Mouse (Mus musculus) layer of hippocampus, postnatal 25 days (tissue): Measurements from ENCODE around the gene Hyal3. TPM values are rescaled to one million over a fixed set of nuclear protein-coding genes. Genes with fewer than 3 reads are reported as not detected.

ENCODE experiments used
- DNase-seq, 2 experiments: peaks; one replicate each; pipeline ENCODE4 v3.0.0; 2022; ENCODE audit warnings: mixed read lengths in 2 of 2, low spot score in 1 of 2; ENCODE audit errors: extremely low spot score in 1 of 2
- total RNA-seq, 2 experiments: library from RNA; stranded (reverse); gene quantifications; 2 replicates each; pipeline ENCODE4 v1.2.3; 2021

Gene Hyal3
- total RNA-seq, 2 experiments from 2014 or later, result 1.4 to 1.9 TPM

GRCm38 (mm10) chr9:107631311-107631826 lies 50.8 kb downstream of the Hyal3 start:
- DNase-seq, result no peak

DNA sequence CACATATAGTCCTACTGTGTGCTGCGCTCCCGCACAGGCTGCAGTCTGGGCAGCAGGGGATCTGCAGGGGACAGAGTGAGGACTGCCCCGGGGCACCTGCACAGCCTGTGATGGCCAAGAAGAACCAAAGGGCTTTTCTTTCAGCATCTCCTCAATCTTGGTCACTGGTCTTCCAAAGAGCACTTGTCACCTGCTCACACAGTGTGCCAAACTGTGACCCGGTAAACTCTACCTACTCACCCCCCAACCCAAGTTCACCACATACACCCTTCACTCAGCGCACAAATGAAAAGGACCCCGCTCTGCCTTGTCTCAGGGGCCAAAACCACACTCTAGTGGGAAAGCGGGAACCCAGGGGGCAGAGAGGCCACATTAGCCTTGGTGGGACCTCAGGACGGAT lies 51.2 kb downstream of the Hyal3 start:
- no peak for DNase-seq

GRCm38 (mm10) chr9:107632478-107632877 lies 51.9 kb downstream of the Hyal3 start:
- DNase-seq, result no peak

DNA sequence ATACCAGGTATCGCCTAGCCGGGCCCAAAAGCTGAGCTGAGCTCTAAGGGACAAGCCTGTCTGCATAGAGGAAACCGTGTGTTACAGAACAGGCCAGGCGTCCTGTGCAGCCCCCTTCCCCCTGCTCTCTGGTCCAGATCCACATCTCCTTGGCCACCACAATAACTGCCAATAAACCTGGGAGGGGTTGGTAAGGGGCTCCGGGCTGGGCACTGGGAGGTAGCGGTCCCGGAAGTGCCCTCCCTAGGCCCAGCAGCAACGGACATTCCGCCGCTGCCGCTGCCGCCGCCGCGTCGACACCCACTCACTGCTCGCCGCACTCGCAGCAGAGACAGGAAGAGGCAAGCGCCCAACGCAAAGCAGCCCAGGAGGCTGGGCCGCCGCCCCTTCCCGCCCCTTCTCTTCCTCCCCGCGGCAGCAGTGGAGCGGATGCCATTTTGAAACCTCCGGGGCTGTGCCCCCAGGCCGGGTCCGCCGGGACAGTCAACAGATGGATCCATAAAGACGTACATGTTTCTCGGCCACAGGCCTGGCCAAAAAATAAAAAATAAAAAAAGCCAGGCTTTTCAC lies 52.6 kb downstream of the Hyal3 start:
- DNase-seq, result peak; percentile 60 to 65

DNA sequence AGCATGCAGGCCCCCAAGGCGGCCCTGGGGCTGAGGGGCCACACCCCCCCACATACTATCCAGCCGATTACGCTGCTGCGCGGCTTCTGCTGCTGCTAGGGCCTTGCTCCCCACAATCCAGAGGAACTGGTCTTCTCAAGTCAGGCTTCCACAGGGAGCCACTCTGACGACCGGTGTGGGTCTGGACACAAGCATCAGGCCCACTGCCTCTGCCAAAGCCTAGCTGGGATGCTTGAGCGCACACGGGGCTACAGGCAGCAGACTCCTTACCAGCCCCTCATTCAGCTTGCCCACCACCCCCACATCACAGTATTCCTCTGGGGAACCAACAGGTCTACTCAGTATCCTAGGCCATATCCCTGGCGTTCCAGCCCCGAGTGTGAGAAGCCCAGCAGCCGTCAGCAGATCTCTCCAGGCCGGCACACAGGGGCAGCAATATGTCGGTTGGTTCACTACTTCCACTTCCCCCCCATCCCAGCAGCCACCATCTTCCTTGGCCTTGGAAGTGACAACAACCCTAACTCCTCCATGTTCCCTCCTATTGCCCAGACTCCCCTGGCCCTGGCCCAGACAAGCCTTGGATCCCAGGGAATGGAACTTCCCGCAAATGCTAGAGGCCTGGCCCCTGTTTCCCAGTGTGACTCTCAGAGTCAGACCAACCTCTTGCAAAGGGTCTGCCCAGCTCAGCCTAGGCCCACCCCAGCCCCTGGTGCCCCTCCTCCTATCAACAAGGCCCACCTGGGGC lies 53.2 kb downstream of the Hyal3 start:
- no peak for DNase-seq

DNA sequence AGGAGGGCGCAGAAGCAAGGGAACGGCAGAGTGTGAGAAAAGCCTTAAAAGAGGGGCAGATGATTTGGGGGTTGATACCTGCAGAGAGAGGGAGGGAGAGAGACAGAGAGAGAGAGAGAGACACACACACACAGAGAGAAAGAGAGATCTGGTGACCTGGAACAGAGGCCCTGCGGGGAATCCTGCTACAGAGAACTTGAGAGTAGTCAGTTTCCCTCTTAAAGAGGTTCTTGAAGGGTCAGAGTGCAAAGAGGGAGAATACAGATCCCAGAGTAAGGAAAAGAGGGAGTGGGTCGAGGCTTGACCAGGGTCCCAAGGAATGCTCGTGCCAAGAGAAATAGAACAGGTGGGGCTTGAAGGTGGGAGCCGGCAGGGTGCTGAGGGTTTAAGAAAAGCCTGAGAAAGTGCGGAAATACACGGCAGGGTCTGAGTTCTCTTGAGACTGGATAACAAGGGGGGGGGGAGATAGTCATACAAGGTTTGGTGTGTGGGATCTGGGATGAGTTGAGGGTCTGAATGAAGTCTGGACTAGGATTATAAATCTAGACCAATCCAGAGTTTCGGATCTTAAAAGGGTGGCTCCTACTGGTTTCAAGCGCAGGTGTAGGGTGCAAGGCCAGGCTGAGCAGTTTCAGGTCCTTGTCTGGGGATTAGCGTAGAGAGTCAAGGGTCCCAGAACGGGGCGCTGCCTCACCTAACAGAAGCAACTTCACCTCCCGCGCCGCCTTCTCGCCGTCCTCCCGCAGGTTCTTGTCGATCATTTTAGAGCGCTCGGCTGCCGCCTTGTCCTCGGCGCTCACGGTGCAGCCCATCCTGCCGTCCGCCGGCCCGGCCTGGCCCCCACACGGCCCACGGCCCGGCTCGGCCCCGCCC lies 54.0 kb downstream of the Hyal3 start:
- no peak for DNase-seq

DNA sequence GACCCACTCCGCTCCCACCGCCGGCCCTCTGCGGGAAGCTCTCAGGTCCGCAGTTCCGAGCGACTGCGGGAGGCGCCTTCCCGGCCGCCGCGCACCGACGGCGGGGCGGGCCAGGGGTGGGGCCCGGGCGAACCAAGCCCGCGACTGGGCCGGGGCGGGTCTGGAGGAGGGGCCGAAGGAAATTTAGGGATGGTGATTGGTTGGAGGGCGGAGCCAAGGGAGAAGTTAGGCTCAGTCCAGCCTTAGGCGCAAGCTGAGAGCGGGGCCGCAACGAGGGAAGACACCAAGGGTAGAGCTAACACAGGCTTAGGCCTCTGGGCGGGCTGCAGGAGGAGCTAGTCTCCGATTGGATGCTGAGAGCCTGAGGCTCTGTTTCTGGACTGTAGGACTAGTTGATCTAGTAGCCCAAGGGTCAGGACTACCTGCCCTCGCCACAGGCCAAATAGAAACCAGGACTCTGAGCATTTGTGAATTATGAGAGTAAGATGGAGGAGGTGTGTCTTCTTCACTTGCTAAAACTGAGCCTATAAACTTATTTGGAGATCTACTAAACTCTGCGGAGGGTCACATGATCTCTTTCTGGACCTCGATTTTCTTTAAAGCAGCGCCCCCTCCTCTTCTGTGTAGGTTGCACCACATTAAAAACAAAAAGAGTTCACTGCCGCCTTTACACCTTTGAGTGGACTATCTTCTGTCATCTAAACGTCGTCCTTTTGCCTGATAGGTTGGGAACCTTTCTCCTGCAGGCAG lies 54.8 kb downstream of the Hyal3 start, which contains the start of gene Gnai2:
Gene Gnai2, minus strand, starts transcription at position 89 of the 750 bp plus-strand sequence.
- DNase-seq, result peak; percentile 76 to 84

Other genes with a start within 250 kb of the Hyal3 start
- gene Hemk1, start 242.5 kb upstream of the Hyal3 start, total RNA-seq, result 10 to 100 TPM; 16.5 to 18.2 TPM
- gene 6430571L13Rik, start 240.2 kb upstream of the Hyal3 start, total RNA-seq, result 1 to 10 TPM; 2.1 to 2.3 TPM
- 10 to 100 TPM; 16.8 to 21.2 TPM for gene Cacna2d2, start 181.2 kb upstream of the Hyal3 start, total RNA-seq
- 10 to 100 TPM; 38.1 to 41.0 TPM for gene Tmem115, start 46.9 kb upstream of the Hyal3 start, total RNA-seq
- 10 to 100 TPM; 16.4 to 18.5 TPM for gene Cyb561d2, start 38.6 kb upstream of the Hyal3 start, total RNA-seq
- gene Nprl2, start 38.6 kb upstream of the Hyal3 start, total RNA-seq, result 10 to 100 TPM; 42.4 to 44.9 TPM
- 1 to 10 TPM; 4.7 to 5.2 TPM for gene Zmynd10, start 33.5 kb upstream of the Hyal3 start, total RNA-seq
- gene Rassf1, start 29.3 kb upstream of the Hyal3 start, total RNA-seq, result 10 to 100 TPM; 16.1 to 16.3 TPM
- 10 to 100 TPM; 71.1 to 76.0 TPM for gene Tusc2, start 17.6 kb upstream of the Hyal3 start, total RNA-seq
- 10 to 100 TPM; 13.2 to 17.8 TPM for gene Hyal2, start 12.9 kb upstream of the Hyal3 start, total RNA-seq
- gene Hyal1, start 3.9 kb upstream of the Hyal3 start, total RNA-seq, result 1 to 10 TPM; 6.4 to 8.0 TPM
- gene Naa80, start 1.9 kb upstream of the Hyal3 start, total RNA-seq, result 10 to 100 TPM; 11.3 to 13.3 TPM
- gene Ifrd2, start 6.8 kb downstream of the Hyal3 start, total RNA-seq, result 10 to 100 TPM; 11.8 to 16.8 TPM
- 1 to 10 TPM; 2.2 to 2.7 TPM for gene Sema3b, start 28.4 kb downstream of the Hyal3 start, total RNA-seq
- 100 to 1,000 TPM; 208 to 223 TPM for gene Gnai2, start 54.5 kb downstream of the Hyal3 start, total RNA-seq
- 10 to 100 TPM; 57.8 to 66.2 TPM for gene Slc38a3, start 88.7 kb downstream of the Hyal3 start, total RNA-seq
- gene Gnat1, start 98.9 kb downstream of the Hyal3 start, total RNA-seq, result not detected
- 1 to 10 TPM; 2.9 to 4.2 TPM for gene Sema3f, start 129.7 kb downstream of the Hyal3 start, total RNA-seq
- gene Rbm5, start 190.2 kb downstream of the Hyal3 start, total RNA-seq, result 100 to 1,000 TPM; 117 to 159 TPM